Mouse (Mus musculus) kidney, embryonic 16.5 days (tissue): ENCODE data around the gene Sh3gl3. TPM values are rescaled to one million over a fixed set of nuclear protein-coding genes. Genes with fewer than 3 reads are reported as not detected.
A peak's percentile ranks its signal among the peaks of the same experiment; 100 is the strongest.

ENCODE experiments used
- ATAC-seq: fragments of 200-750 bp; cut with Nextera tagmentation; 2 replicates; pipeline ENCODE4 v1.8.0; 2017; ENCODE audit warnings: moderate TSS enrichment; ENCODE audit not compliant: low FRiP score, low TSS enrichment
- H3K27ac ChIP-seq: fragments of 300-500 bp; sonication (generic); 2 replicates; pipeline ENCODE4 v1.5.1; 2014; ENCODE audit warnings: low read length
- H3K27me3 ChIP-seq: fragments of 300-500 bp; sonication (generic); 2 replicates; pipeline ENCODE4 v1.6.1; 2014; ENCODE audit warnings: low read length, control low read depth, mixed read lengths; ENCODE audit not compliant: insufficient read depth
- H3K36me3 ChIP-seq: fragments of 300-500 bp; sonication (generic); 2 replicates; pipeline ENCODE4 v1.6.1; 2014; ENCODE audit warnings: low read length, control low read depth, mixed read lengths; ENCODE audit not compliant: insufficient read depth
- H3K4me1 ChIP-seq: fragments of 300-500 bp; sonication (generic); 2 replicates; pipeline ENCODE4 v1.6.1; 2014; ENCODE audit warnings: low read length, control low read depth, mixed read lengths; ENCODE audit not compliant: insufficient read depth
- H3K4me2 ChIP-seq: fragments of 300-500 bp; sonication (generic); replicated peaks from 2 replicates; pipeline ENCODE4 v1.6.1; 2014; ENCODE audit warnings: low read depth, low read length
- H3K4me3 ChIP-seq: fragments of 300-500 bp; sonication (generic); 2 replicates; pipeline ENCODE4 v1.5.1; 2014; ENCODE audit warnings: mild to moderate bottlenecking, low read length
- H3K9ac ChIP-seq: fragments of 300-500 bp; sonication (generic); replicated peaks from 2 replicates; pipeline ENCODE4 v1.6.1; 2014; ENCODE audit warnings: low read length
- H3K9me3 ChIP-seq: fragments of 300-500 bp; sonication (generic); 2 replicates; pipeline ENCODE4 v1.6.1; 2016; ENCODE audit warnings: low read length, control low read depth
- WGBS: fragments of 180-500 bp; shearing (Covaris S2); extraction: QIAGEN DNeasy Blood & Tissue Kit; methylation state at CpG from one replicate; pipeline ENCODE4 v1.1.7; 2014; 5-methylcytosine and 5-hydroxymethylcytosine counted together
- polyA plus RNA-seq: library from polyadenylated mRNA; unstranded; fragments of >200 nt; fragmentation: Nextera tagmentation; extraction: Ambion mirVana; gene quantifications from 2 replicates; pipeline ENCODE4 v1.2.1, GENCODE M21; 2015

The Sh3gl3 gene
- polyA plus RNA-seq, 1 experiment from 2014 or later = 12.1 TPM

DNA sequence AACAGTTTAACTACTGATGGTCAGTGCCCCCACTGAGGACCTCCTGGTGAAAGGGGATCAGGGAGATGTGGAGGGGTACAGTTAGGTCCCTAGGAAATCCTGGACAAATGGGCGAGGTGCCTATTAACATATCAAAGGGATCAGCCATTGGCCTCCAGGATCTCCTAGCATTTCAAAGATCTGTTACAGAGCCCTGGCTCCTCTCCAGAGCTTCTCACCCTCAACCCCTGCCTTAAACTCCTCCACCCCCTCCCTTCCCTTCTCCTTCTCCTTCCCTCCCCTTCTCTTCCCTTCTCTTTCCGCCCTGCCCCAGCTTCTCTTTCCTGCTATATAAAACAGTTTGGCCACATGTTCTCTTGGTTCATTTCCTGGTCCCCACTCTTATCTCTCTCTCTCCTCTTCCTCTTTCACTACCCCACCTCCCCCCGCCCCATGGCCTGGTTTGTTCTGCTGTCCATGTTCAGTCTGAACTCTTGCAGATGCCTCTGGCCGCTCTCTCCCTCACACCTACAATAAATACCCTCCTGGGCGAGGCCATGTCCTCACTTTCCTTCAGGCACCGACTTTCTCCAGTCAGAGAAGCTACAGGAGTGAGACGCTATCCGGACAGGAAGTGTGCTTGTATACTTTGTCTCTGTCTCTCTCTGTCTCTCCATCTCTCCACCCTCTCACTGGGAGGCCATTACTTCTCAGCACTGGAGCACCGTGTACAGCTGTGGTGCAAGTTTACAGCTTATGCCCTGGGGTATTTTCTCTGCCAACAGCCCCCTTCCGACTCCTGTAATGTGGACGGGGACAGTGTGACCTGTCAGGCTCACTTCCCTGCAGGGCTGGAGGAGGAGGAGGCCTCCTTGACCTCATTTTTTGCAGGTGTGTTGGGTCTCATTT is 60.6 kb downstream of the Sh3gl3 start:
- H3K4me3 ChIP-seq = no peak overlapping the region
- WGBS = 36% methylated on average over 11 of the region's 11 CpGs
- peak; percentile 53 for ATAC-seq
- no peaks in the 10 kb centered on the region for H3K9me3 ChIP-seq
- H3K9ac ChIP-seq = no peak overlapping the region
- H3K4me1 ChIP-seq = peaks cover 22% of the 10 kb centered on the region
- no peaks in the 10 kb centered on the region for H3K36me3 ChIP-seq
- H3K27me3 ChIP-seq = no peaks in the 10 kb centered on the region
- no peak overlapping the region for H3K27ac ChIP-seq
- no peak overlapping the region for H3K4me2 ChIP-seq

DNA sequence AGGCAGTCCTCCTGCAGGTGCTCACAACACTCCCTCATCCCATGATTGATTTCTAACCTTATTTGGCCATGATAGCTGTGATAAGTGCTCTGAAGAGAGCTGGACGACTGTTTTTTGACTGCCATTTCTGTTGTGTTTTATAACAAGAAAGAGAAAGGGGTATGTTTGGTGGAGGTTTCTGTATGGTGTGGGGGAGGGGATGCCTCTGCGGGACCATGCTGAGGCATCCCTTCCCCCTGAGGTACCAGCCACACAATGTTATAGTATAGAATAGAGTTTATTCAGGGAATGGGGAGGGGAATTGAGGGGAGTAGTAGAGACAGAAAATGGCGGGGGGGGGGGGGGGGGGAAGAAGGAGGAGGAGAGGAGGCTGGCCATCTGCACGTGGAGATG is 61.3 kb downstream of the Sh3gl3 start:
- Histone ChIP-seq H3K27ac (no peak overlapping the region), H3K27me3 (no peaks in the 10 kb centered on the region), H3K9me3 (no peaks in the 10 kb centered on the region), H3K4me1 (peaks cover 22% of the 10 kb centered on the region), H3K4me2 (no peak overlapping the region), H3K9ac (no peak overlapping the region), H3K4me3 (no peak overlapping the region), H3K36me3 (no peaks in the 10 kb centered on the region)
- no peak for ATAC-seq
- WGBS = 27% methylated on average over 3 of the region's 4 CpGs

DNA sequence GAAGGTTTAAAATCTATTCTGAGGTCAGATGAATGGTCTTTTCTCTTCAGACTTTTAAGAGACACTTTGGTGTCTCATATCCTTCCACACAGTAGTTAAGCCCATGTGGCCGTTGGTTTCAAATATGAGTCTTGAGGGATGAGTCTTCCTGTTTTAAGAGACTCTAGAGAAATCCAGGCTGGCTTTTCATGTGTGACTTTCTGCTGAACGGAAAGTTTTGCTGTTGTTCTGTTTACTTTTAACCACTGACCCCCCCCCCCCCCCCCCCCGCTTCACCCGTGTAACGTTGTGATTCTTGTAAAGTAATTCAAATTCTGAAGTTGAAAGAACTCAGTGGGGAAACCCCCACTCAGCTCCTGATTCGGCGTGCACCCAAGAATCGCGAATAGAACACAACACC is 61.8 kb downstream of the Sh3gl3 start:
- ATAC-seq = no peak
- no peak overlapping the region for H3K4me2 ChIP-seq
- WGBS = 73% methylated on average over 9 of the region's 9 CpGs
- H3K9me3 ChIP-seq = no peaks in the 10 kb centered on the region
- H3K4me1 ChIP-seq = peaks cover 22% of the 10 kb centered on the region
- H3K4me3 ChIP-seq = no peak overlapping the region
- no peaks in the 10 kb centered on the region for H3K27me3 ChIP-seq
- H3K27ac ChIP-seq = no peak overlapping the region
- no peak overlapping the region for H3K9ac ChIP-seq
- no peaks in the 10 kb centered on the region for H3K36me3 ChIP-seq

DNA sequence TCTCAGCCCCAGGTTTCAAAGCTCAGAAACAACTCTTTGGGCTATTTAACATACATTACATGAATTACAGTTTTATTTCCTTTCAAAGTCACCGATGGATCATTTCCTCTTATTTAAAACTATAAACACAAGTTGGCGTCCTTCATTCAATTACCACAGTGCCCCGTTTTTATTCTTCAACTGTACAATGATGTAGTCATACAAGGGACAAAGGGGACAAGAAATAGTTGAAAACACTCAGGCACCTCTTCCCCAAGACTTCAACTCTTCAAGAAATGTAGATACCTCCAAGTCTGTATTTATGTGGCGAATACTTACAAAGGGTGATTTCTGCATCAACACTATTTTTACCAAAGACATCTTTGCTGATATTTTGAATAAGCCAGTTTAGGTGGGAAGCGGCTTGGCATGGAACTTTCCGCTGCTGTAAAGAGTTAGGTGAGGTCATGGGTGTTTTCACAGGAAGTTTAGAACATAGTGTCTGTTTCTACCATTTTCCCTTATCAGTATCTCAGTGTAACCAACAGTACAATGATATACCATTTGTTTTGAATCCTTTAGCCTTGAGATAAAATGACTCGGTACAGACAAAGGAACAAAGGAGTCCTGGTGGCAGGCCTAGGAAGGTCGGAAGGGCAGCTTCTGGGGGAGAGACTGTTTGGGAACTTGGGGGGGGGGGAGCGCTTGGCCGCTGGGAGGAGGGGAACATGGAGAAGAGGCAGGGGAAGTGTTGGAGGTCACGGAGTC is 62.7 kb downstream of the Sh3gl3 start:
- Histone ChIP-seq H3K4me1 (peaks cover 26% of the 10 kb centered on the region), H3K27ac (no peak overlapping the region), H3K27me3 (no peaks in the 10 kb centered on the region), H3K9me3 (no peaks in the 10 kb centered on the region), H3K36me3 (no peaks in the 10 kb centered on the region), H3K9ac (no peak overlapping the region), H3K4me2 (no peak overlapping the region), H3K4me3 (no peak overlapping the region)
- 66% methylated on average over 11 of the region's 11 CpGs for WGBS
- no peak for ATAC-seq

DNA sequence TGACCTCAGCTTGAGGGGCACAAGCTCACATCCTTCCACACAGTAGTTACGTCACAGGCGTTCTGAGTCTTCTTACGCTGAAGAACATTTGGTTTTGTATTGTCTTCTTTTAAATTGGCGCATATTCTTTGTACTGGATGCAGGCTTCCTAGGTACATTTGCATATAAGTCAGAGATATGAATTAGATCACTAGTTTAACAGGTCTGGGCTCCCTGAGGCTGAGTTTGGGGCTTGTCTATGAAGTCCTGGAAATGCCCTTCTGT is 63.2 kb downstream of the Sh3gl3 start:
- H3K4me3 ChIP-seq = no peak overlapping the region
- H3K4me2 ChIP-seq = no peak overlapping the region
- no peaks in the 10 kb centered on the region for H3K36me3 ChIP-seq
- no peaks in the 10 kb centered on the region for H3K27me3 ChIP-seq
- no peak overlapping the region for H3K27ac ChIP-seq
- H3K4me1 ChIP-seq = peaks cover 26% of the 10 kb centered on the region
- ATAC-seq = no peak
- H3K9ac ChIP-seq = no peak overlapping the region
- WGBS = 88% methylated on average over 4 of the region's 4 CpGs
- no peaks in the 10 kb centered on the region for H3K9me3 ChIP-seq

DNA sequence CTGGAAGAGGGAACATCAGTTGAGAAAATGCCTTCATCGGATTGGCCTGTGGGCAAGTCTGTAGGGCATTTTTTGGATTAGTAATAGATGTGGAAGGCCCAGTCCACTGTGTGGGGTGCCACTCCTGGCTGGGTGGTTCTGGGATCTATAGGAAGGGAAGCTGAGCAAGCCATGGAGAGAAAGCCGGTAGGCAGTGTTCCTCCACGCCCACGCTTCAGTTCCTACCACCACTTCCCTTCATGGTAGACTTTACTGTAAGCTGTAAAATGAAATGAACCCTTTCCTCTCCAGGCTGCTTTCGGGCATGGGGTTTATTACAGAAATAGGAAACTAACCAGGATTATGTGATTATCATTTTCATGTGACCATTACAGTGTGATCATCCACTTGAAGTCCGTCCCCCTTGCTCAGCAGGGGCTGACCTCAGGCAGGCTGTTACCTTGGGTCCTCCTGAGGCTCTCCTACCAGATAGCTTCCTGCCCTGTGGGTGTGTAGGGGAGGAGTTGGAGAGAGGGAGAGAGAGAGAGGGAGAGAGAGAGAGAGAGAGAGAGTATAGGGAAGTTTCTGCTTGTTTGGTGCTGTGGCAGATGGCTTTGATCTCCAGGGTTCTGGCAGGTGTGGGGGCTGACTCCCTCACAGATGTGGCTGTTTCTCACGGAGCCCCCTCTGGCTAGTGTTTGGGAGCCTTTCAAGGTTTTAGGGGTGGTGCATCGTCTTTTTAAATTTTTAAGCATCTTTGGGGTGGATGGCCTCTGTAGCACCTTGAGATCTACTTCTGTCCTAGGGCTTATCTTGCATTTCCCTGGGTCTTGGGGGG is 67.0 kb downstream of the Sh3gl3 start:
- 0 out of 2 replicates have a peak, but pooled peaks cover 3% of the 10 kb centered on the region for H3K4me1 ChIP-seq
- no peak overlapping the region for H3K4me3 ChIP-seq
- ATAC-seq = peak; percentile 23; the same call in 1 of the 2 replicates
- no peaks in the 10 kb centered on the region for H3K27me3 ChIP-seq
- no peak overlapping the region for H3K27ac ChIP-seq
- H3K4me2 ChIP-seq = no peak overlapping the region
- no peak overlapping the region for H3K9ac ChIP-seq
- WGBS = 40% methylated on average over 8 of the region's 8 CpGs
- H3K9me3 ChIP-seq = no peaks in the 10 kb centered on the region
- no peaks in the 10 kb centered on the region for H3K36me3 ChIP-seq

DNA sequence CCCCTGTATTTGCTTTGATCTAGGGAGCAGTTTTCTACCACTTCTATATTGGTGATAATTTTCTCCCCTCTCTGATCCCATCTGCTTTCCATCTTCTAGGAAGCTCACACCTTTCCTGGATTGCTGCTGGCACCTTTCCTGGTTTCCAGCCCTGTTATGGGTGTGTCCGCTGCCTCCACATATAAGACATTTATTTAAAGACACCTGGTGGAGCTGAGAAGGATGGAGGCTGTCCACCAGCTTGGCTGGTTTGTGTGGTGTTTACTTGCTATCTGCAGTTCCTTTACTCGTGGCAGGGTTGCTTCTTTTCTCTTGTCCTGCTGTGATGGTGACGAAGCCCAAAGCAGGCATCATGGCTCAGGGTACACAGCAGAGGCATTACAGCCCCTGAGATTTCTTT is 71.1 kb downstream of the Sh3gl3 start:
- Histone ChIP-seq H3K9me3 (no peaks in the 10 kb centered on the region), H3K4me1 (0 out of 2 replicates have a peak, but pooled peaks cover 3% of the 10 kb centered on the region), H3K27ac (no peak overlapping the region), H3K9ac (no peak overlapping the region), H3K36me3 (no peaks in the 10 kb centered on the region), H3K27me3 (no peaks in the 10 kb centered on the region), H3K4me2 (no peak overlapping the region), H3K4me3 (no peak overlapping the region)
- ATAC-seq = no peak
- 89% methylated on average over 3 of the region's 3 CpGs for WGBS

DNA sequence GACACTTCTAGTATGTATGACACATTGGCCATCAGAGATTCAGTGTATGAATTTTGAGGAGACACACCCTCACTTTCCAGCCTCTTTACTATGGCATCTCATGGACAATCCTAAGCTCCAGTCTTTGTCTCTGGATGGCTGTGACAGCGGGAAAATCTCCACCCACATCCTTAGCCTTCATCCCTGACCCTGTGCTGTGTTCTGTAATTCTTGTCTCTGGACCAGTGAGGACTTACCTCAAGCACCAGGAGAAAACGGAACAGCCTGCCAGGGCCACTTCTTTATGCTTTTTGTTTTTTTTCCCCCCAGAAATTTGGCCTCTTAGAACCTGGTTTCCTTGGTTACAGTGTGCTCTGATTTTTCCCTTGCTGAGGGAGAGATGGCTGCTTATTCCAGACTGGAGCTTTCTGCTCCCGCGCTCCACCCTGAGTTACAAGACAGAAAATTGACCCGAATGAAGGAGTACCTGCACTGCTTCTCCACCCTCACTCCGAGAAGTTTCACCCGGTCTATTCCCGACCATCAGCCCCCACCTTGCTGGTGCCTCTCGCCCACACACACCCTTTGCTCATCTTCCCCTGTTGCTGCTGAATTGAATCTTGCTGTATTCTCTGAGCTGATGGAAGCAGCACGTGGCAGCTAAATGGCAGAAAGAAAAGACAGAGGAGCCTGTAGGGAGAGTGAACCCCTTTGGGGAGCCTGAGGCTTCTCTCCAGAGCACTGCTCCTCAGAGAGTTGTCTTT is 75.5 kb downstream of the Sh3gl3 start:
- Histone ChIP-seq H3K4me3 (no peak overlapping the region), H3K9me3 (no peaks in the 10 kb centered on the region), H3K36me3 (no peaks in the 10 kb centered on the region), H3K27me3 (no peaks in the 10 kb centered on the region), H3K4me1 (no peaks in the 10 kb centered on the region), H3K4me2 (no peak overlapping the region), H3K27ac (no peak overlapping the region), H3K9ac (no peak overlapping the region)
- no peak for ATAC-seq
- WGBS = 61% methylated on average over 10 of the region's 10 CpGs

DNA sequence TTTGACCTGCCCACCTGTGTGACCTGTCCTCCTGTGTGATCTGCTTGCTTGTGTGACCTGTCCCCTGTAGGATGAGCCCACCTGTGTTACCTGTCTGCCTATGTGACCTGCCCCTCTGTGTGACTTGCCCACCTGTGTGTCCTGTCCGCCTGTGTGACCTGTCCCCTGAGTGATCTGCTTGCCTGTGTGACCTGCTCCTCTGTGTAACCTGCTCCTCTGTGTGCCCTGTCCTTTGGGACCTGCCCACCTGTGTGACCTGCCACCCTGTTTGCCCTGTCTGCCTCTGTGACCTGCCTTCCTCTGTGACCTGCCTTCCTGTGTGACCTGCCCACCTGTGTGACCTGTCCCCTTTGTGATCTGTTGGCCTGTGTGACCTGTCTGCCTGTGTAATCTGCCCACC is 79.7 kb downstream of the Sh3gl3 start:
- H3K4me1 ChIP-seq = no peaks in the 10 kb centered on the region
- no peak overlapping the region for H3K4me3 ChIP-seq
- ATAC-seq = no peak
- no peak overlapping the region for H3K9ac ChIP-seq
- H3K4me2 ChIP-seq = no peak overlapping the region
- H3K36me3 ChIP-seq = no peaks in the 10 kb centered on the region
- no peak overlapping the region for H3K27ac ChIP-seq
- H3K9me3 ChIP-seq = no peaks in the 10 kb centered on the region
- no peaks in the 10 kb centered on the region for H3K27me3 ChIP-seq
- 100% methylated on average over 1 of the region's 1 CpGs for WGBS
